Mouse (Mus musculus) lung, adult 18-20 months (tissue): ENCODE results near the gene Sept12.

Source experiments
- DNase-seq, 2 experiments: peaks; one replicate each; pipeline ENCODE4 v3.0.0; 2022; ENCODE audit warnings: mixed read lengths in 2 of 2

The Sept12 gene

DNA sequence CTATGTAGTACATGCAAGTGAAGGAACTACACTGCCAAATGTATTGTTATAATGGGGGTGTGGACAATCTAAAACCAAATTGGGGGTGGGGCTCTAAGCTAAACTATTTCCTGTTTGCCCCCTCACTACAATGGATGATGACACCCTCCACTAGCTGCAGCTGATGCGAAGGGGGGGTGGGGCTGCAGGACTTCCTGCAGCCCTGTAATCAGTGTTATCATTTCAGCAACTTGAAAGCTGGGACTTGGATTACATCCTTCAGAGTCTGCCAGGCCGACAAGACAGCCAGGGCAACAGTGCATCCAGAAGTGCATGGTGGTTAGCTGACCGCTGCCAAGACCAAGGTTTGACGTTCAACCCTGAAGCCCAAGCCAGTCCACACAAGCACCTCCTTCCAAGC, 26.0 kb downstream of the Sept12 start:
- peak; percentile 38 to 64 for DNase-seq

DNA sequence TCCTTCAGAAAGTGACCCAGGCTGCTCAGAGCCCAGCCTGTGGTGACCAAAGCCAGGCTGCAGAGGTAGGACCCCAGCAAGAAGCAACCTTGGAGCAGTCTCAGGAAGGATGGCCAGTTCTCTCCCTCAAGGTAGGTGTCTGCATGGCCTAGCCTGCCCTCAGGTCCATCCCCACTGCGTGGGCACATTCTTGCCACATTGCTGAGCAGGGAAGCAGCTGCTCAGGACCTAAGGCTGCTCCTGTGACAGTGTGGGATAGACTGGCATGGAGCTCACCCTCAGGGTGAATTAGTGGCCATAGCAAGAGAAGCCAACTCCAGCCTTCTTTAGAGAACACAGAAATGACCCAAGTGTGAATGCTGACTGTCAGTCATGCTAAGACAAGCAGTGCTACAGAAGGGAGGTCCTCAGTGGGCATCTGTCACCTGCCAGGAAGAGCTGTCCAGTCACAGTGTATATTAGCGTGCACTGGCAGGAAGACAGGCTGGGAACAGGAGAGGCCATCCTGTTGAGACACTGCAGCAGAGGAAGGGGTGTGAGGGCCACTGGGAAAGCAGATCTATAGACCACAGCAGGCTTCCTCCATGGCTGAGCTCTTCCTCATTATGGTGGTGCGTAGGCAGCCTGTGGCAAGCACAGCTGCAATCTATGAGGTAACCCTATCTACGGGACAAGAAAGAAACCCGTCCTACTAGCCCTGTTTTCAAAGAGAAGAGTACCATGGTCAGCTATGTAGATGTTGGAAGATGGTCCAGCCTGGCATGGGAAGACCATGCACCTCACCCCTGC, 28.4 kb downstream of the Sept12 start:
- peak; percentile 32 to 46 for DNase-seq

DNA sequence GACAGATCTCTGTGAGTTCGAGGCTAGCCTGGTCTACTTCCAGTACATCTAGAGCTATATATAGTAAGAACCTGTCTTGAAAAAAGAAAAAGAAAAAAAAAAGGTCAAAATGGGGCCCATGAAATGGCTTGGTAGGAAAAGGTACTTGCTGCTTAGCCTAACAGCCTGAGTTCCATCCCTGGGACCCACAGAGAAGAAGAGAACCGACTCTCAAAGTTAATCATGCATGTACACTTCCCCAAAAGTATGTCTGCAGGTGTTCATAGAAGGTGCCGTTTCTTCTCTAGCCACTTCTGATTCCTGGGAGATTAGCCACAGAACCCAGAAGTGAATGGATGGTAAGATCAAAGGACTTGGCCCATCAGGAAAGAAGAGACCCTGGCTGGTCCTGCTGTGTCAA, 29.2 kb downstream of the Sept12 start:
- DNase-seq = no peak

DNA sequence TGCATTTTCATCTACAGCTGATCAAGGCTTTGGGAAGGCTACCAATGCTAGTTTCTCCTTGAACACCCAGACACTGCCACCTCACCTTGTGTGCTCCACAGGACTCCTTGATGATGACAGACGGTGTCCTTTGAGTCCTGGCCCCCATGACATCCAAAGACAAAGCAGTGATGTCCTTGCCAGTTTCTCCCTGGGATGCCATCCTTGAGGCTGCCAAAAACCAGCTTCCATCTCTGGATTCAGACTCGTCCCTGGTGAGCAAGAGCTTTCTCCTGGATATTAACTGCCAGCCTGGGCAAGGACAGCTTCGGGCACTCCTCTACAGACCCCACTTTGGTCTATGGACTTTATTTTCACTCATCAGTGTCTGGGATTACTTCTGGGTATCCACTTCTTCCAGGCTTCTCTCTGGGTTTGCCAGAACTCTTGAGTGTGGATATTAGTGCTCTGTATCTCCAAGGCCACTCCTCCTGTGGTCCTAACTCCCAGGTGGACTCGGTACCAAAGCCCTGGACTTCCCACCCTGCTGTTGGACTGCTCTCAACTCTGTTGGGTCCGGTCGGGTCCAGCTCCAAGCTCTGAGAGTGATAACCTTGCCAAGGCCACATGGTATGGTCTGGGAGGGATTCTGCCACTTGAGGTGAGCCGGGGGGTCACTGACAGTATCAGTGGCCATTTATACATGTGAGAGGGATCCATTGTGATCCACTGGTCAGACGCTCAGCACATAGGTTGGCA, 32.1 kb downstream of the Sept12 start:
- DNase-seq = no peak

DNA sequence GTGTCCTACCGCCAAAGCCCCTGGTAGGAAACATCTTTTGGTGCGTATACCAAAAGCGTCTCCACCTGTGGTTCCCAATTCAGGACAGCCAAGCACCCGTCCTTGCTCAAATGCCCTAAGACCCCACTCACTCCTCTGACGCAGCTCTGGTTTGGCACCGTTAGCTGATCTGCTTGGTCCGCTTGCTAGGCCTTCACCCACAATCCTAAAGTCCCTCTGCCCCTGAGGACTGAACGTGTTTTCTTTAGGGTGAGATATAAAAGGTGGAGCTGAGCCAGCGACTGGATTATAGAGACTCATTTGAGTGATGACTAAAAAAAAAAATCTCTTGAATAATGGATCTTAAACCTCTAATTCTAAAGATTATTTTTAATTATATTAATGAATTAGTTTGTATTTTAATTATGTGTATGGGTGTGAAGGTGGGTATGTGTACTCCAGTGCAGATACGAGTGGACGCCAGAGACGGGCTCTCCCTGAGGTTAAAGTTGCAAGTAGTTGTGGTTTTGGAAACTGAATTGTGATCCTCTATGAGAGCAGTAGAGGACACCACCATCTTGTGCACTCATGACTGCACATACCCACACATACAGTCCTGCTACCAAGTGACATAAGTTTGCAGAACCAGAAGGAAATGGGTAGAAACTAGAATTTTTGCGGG, 32.8 kb downstream of the Sept12 start:
- DNase-seq = peak in 1 of 2 experiments; percentile 28

DNA sequence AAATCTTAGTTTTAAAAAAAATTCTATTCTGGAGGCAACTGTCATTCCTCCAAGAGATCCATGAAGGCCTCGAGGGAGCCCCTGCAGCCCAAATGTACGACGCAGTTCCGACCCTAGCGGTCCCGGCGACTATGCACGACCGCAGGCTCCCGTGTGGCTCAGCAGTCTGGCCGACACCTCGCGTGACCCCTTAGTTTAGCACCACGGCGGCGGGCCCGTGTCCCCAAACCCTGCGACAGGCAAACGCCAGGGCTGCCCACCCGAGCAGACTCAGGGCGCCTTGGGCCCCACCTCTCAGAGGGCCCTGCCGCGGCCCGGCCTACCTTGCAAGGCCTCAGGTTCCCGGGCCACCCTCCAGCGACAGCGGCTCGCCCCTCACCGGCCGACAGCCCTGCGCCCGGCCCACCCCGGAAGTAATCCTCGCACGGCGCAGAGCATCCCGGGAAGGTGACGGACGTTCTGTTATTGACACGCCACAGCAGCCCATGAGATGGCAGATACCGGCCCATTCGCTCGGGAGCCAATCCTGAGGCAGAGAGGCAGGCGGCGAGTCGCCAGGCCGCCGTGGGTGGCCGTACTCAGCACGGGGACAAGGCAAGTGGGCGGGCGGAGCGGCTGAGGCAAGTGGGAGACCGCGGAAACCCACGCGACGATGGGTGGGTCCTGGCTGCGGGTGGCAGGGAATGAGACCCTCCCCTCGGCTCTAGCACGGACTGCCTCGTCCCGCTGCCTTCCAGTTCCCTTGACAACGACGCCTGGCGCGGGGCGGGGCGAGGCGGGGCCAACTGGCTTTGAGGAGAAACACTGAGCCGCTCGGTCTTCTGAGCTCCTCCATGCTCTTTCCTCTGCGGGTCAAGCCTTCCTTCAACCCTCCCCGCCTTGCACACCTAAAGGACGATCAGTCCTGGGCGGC, 33.6 kb downstream of the Sept12 start, which contains the start of gene Anks3:
Gene Anks3, minus strand, starts transcription at position 409 of the 913 bp plus-strand sequence.
- peak; percentile 98 to 99 for DNase-seq

DNA sequence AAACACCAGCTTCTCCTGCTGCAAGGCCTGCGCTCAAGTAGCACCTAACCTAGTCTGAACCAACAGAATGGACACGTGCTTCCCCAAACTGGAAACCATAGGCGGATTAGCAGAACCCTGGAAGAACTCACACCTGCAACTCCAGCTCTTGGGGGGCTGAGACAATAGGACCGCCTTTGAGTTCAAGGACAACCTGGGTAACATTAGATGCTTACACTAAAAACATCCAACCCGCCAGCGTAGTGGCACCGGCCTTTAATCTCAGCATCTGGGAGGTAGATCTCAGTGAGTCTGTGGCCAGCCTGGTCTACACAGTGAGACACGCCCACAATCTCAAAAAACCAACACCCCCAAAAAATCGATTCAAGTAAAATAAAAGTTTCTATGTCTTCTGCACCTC, 34.3 kb downstream of the Sept12 start:
- no peak for DNase-seq

DNA sequence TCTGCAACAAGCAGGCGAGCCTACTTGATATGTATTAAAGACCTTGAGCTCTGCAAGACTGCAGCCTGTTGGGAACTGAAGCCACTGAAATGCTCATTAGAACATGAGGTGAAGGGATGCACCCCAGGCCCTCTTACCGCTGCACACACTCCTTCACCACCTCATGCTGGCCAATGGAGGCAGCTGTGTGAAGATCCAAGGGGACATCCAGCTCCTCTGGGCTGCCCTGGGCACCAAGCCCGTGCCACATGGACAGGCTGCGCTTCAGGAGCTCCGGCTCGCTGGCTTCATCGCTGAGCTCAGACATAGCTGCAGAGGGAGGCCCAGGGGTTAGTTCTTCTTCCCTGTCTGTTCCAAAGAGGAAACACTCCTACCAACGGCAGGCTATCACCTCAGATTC, 37.4 kb downstream of the Sept12 start:
- DNase-seq = no peak

DNA sequence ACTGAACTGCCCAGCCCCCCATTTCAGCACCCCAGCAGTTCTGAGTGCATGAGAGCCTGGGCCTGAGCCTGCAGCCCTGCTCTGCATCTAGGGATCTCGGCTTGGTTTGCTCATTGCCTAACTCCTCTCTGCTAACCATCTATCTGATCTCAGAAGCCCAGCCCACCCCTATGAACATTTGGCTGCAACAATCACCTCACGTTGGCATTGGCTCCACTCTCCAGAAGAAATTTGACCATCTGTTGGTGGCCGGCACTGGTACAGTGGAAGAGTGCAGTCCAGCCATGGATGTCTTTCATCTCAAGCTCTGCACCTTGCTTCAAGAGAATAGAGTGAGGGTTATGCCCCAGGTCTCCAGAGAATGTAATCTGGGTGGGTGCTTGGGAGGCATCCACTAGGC, 40.2 kb downstream of the Sept12 start:
- no peak for DNase-seq

DNA sequence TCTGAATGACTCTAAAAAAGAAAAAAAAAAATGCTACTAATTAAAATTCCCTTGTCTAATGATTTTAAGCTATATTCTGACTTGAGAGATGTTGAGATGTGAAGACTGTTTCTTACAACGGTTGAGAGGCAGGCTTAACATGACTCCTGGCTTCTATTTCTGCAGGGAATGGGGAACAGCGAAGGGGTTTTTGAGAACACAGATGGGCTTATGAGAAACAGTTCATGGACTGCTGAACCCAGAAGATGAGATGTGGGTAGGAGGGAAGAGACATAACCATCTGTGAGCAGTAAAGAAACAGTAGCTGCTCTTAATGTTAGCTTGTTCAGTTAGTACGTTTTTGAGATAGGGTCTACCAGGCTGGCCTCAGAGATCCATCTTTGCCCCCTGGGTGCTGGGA, 41.0 kb downstream of the Sept12 start:
- no peak for DNase-seq

DNA sequence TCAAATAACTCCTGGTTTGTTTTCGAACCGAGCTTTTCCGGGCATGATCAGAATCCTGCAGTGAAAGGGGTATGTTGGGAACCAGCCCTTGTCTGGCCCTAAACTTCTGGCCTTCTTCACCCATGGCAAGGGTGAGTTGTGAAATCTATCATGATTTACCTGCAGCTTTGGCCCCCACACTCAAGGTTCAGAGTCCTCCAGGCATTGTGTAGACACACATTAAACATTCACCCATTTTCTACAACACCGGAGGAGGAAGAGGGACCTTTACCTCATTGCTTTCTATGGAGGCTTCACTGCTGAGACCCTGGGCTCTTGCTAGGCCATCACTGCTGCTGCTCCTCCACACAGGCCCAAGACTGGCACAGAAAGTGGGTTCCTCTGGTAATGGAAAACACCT, 50.3 kb downstream of the Sept12 start:
- DNase-seq = no peak

DNA sequence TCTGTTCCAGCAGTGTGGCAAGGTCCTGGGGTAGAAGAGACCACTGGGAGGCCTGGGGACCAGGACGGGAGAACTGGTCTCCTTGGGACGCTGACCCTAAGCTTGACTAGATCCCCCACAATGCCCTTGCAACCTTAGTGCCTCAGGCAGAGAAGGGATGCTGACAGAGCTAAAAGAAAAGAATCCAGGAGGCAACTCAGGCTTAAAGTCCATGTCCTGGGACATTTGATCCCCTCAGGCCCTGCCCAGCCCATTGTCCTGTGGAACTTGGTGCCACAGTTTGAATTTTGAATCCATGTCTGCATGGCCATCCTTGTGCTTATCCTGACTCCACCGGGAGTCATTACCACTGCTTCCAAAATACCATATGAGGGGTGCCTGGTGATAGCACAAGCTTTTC, 51.5 kb downstream of the Sept12 start:
- no peak for DNase-seq

DNA sequence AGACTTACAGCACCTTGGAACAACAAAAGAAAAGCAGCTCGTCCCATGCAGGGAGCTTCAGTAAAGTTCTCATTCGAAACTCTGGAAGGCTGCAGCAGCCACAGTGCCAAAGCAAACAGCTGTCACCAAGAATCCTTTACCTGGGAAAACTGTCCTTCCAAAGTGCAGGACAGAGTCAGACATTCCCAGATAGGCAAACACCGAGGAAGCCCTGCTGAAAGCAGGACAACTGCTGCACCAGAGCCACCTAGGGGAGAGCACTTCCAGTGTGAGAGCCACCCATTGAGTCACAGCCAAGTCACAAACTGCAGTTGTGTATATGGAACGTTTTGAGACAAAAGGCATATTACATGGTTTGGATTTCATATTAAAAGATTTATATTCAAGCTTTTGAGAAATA, 52.2 kb downstream of the Sept12 start:
- no peak for DNase-seq

DNA sequence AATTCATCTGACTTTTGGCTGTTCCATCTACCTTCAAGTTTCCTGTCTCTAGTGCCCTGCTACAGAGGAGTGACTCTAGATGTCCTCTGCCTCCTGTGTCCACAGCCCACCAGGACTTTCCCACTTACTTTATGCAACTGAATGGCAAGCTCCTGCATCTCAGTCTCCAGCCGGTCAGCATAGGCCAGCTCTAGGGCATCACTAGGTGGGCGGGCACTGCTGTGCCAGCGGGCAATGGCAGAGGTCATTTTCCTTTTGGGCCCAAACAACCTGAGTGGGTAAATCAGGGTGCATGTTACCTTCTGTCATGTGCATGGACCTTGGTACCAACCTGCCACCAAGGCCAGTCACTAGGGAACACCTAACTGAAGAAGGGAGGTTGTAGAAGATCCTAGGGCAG, 54.2 kb downstream of the Sept12 start:
- no peak for DNase-seq

DNA sequence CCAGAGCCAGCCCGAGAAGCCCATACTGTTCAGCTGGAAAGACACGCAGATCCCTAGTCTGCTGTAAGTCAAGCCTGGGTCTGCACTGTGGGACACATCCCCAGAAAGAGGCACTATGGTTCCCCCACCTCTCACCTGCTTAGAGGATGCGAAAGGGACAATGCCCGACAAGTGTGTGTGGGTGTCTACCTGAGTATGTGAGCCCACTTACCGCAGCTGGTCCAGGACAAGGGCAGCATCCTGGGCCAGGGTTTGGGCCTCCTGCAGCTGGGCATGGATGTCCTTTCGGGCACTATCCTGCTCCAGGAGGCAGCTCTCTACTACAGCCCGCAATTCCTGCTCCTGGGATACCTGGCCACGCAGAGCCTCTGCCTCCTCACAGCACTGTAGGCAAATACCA, 54.8 kb downstream of the Sept12 start:
- no peak for DNase-seq

DNA sequence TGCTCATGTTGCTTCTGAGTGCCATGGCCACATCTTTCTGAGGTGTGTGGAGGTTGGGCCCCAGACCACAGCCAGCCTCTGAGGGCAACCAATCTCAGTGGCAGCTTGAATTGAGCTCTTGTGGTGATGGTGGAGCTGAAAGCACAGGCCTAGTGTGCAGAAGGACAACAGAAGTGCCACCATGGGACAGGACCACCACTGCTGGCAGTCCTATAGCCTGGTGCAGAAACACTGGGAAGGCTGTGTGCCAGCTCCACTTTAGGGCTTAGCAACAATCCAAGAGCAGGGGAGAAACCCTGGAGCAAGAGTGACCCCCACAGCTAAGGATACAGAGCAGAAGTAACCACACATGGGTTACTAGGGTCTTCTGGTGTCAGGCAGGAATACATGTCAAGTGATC, 56.6 kb downstream of the Sept12 start:
- no peak for DNase-seq

DNA sequence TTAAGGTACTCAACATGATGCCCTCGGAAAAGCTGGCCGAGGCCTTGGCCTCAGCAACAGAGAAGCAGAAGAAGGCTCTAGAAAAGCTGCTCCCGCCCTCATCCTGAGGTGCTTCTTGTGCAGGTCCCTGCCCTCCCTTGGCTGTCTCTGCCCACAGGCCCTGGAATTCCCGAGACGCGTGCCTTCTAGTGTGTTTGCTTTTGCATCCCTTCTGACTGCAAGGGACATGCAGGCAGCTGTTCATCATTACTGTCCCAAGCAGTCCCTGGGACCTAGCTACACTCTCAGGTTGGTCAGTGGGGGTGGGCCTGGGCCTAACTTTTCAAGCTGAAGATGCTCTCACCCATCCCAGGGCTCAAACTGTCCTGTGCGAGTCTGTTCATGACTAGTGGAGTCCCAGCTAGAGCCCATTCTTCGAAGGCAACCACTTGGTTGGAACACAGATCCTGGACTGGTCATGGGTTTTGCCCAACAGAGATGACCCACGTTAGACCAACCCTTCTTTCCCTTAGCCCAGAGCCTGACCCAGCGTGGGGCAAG, 57.3 kb downstream of the Sept12 start:
- peak in 1 of 2 experiments; percentile 31 for DNase-seq

DNA sequence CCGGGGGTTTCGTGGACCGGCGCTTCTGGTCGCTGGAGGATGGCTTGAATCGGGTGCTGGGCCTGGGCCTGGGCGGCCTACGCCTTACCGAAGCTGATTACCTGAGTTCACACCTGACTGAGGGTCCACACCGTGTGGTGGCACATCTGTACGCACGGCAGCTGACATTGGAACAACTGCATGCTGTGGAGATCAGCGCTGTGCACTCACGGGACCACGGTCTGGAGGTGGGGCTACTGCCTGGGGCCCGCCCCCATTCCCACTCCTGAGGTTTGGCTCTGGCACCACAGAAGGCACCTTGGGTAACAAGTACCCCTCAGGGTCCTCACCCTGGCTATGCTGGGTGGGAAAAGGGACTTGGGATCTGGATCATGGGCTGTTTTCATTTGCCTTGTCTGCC, 58.2 kb downstream of the Sept12 start:
- DNase-seq = peak; percentile 49 to 50

DNA sequence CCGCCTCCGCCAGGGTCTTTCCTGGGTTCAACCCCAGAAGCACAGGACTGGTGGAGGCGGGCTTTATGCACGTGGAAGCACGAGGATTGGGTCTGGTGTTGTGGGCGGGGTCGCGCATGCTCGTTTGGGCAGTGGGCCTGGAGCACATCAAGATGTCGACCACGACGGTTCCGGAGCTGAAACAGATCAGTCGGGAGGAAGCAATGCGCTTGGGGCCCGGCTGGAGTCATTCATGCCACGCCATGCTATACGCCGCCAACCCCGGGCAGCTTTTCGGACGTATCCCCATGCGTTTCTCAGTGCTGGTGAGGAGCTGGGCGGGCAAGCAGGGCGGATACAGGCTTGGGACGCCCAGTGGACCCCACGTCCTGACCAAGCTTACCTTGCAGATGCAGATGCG, 58.7 kb downstream of the Sept12 start:
- DNase-seq = peak; percentile 96 to 97

DNA sequence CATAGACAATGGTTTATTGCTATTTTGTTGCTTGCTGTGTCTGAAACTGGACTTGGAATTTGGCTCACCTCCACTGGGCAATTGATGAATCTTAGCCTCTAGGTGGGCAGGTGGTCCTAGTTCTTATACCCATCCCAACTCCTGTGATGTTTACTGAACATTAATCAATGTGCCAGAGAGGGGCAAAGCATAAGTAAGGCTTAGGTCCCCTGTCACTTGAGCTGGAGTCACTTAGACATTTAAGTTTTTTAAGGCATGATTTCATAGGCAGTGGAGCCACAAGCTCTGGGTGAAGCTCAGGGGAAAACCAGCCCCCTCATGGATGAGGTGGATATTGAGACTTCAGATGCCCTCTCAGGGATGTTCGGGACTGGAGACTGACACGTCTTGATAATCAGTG, 59.2 kb downstream of the Sept12 start, which contains the start of gene Nudt16l1:
Gene Nudt16l1, plus strand, starts transcription at position 301 of the 400 bp plus-strand sequence.
- DNase-seq = no peak

DNA sequence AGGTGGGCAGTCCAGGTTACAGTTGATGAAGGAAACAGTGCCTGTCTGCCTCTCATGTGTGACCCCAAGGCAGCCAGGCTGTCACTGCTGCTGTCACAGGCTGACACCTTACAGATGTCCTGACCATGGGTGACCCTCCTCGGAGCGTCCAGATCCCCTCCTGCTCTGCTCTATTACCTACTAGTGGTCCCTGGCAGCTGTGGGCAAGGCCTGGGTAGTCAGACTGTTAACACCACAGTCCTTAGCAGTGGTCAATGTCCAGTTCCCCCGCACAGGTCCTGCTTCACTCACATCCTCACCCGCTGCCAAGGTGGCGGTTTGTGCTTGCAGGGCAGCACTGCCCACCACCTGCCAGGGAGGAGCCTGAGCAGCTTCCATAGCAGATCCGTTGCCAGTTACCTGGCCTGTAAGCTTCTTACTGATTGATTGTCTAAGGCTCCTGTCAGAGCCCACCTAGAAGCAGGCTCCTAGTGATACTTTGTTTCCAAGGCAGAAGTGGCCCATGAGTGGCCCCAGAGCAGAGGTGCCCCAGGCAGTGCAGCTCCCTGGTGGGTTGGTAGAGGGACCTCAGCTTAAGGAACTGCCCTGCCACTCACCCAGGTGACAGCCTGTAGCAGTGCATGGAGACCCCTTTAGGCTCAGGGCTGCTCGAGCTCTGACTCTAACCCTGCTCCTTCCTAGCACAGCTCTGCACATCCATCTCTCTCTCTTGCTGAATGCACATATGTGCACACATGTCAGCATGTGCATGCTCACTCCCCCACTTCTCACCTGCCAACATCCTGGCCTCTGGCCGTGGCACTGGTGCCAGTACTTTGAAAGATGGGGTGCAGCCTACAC, 60.1 kb downstream of the Sept12 start:
- DNase-seq = no peak
